Mouse (Mus musculus) neutrophil, adult 5-6 weeks (primary cell): ENCODE measurements around the gene Nupl1. TPM values are rescaled to one million over a fixed set of nuclear protein-coding genes. Genes with fewer than 3 reads are reported as not detected.

Experiments used
- ATAC-seq: fragments of 151-379, 151-347 bp; 2 replicates; pipeline ENCODE4 v1.8.0; 2017; ENCODE audit warnings: mild to moderate bottlenecking, moderate TSS enrichment; ENCODE audit not compliant: insufficient number of reproducible peaks, poor library complexity, low FRiP score, severe bottlenecking; ENCODE audit errors: extremely low read depth
- total RNA-seq: library from RNA; stranded (forward); fragments of 200-1000 nt; gene quantifications from 2 replicates; pipeline ENCODE4 v1.2.3, GENCODE M21; 2017

Gene Nupl1
- total RNA-seq, 1 experiment from 2014 or later: not detected

DNA sequence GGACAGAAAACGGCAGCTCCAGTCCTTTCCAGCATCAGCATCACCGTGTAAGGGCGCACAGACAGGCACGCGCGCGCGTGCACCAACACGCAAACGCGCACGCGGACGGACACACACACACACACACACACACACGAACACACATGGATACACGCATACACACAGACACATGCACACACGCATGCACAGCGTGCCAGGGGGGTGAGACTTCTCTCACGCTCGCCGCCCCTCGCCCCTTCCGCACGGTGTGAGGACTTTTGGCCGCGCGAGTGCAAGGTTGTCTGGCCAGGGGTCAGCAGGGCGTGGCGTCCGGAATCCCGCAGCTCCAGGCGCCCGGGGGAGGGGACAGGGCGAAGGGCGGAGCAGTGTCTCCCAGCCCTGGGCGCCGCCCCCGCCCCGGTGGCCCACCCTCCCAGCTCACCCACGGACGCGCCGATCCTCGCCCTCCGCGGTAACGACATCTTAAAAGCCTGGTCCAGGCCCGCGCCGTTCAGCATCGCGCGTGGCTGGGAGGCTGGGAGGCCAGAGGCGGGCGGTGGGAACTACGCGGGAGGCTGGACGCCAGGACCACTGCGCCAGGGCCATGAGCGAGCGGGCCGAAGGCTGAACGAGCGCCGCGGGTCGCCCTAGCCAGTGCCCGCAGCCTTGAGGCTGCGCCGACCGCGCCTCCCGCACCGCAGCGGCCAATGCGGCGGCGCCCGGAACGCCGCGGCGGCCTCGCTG is 74.2 kb downstream of the Nupl1 start:
- no peak for ATAC-seq

DNA sequence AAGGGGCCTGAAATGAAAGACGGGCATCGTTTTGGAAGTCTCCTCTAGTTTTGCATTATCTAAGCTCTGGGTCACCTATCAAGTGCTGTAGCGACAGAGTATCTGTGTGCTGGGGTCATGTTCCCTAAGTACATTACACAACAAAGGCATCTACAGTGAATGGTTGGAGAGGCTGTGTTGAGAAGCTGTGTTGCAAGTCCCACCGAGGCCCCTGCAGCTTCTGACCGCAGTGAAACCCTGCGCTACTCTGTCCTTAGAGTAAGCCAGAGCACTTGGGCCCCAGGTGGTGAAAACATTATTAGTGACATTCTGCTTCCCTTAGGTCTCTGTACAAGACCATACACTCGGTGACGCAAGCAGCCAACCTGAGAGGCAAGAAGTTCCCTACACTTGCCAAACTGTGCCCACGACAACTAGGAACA is 74.8 kb downstream of the Nupl1 start:
- no peak for ATAC-seq

DNA sequence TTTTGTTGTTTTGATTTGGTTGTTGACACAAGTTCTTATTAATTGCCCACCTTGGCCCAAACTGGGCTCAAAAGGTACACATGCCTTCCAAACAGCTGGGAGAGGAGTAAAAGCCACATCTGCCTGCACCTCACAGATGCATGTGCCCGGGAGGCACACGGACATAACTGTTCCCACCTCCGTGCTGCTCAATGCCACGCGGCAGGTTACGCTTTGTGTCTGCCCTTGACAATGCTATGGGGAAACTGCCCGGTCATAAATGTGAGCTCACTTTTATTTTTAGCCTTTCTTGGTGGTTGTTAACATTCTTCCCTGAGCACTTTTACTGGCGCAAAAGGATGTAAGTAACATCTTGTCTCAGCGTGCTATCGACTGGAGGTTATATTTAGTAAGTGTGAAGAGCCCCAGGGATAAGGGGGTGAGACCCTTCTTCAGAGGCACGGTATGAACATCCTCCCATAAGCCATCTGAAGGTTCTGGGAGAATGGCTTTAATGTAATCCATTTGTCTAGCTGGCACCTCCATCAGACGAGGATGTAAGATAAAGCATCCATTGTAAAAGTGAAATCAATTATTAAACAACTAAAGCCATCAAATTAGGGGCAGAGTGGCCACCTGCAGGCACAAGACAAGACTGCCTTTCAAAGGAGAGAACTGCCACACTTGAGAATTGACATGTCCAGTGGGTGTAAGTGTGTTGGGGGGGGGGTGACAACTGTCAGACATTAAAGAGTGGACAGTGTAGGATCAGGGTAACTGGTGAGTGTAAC is 78.8 kb downstream of the Nupl1 start:
- ATAC-seq: no peak

DNA sequence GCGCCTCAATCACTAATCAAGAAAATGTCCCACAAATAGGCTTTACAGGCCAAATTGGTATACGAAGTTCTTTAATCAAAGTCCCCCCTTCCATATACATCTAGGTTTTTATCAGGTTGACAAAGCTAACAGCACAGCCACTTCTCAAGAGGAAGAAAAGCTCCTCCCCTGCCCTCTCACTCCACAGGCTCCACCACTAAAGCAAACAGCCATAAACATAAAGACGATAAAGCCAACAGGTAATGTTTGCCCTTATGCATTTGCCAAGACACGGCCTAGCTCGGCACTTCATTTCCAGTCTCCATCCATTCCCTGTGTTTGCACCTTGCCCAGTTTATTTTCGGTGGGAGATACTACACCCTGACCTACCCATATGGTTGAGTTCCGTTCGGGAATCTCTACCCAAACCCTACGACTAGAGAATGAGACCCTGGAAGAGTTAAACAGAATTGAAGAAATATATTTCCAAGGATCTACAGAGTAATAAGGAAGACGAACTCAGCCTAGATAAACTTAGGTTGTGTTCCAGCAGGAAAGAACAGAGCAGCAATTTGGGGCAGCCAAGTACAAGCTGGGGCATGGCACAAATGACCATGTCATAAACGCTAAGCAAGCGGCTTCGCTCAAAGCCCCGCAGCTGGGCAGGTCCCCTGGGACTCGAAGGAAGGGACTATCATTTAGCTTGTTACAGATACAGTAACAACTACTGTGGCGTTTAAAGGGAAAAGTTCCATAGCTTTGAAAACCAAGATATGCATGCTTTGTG is 80.2 kb downstream of the Nupl1 start:
- no peak for ATAC-seq

DNA sequence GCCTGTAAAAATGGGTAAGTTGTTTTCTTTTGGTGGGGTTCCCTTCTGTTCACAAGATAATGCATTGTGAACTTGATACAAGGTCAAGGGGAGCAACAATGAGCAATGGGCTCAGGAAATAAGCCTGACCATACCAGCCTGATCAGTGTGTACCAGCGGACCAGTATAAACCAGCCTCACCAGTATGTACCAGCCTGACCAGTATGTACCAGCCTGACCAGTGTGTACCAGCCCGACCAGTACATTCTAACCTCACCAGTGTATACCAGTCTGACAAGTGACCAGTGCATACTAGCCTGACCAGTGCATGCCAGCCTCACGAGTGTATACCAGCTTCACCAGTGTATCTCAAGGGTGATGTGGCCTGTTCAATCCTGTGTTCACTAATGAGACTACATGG is 87.9 kb downstream of the Nupl1 start:
- no peak for ATAC-seq

DNA sequence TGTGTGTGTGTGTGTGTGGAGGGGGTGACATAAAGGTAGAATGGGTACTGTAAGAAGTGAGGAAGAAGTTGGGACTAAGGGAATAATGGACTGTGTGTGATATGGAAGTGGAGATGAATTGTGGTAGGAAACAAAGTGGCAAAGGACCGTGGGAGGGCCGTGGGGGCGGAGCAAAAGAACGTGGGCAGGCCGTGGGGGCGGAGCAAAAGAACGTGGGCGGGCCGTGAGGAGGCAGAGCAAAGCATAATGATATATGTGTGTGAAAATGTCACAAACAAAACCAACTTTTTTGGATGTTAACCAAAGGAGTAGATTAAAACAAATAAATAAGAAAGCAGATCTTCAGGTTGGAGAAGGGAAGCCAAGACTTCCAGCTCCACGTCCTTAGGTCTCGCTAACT is 98.9 kb downstream of the Nupl1 start:
- ATAC-seq: no peak

DNA sequence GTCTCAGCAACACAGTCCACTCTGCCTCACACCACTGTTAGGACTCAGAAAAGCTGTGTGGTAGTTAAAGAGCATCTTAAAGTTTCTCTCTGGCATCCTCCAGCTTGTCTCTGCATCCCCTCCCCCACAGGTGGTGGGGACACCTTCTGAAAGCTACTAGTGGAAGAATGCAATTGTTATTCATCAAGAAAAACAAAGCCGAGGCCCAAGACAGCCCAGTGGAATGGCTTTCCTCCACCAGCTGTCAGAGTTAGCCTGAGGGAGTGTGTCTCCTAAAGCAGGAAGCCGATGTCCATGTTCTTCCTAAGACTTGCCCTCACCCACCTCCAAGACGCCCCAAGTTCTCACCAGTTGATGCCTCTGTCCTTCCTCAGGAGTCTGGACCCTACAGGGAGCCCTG is 102.3 kb downstream of the Nupl1 start:
- no peak for ATAC-seq

DNA sequence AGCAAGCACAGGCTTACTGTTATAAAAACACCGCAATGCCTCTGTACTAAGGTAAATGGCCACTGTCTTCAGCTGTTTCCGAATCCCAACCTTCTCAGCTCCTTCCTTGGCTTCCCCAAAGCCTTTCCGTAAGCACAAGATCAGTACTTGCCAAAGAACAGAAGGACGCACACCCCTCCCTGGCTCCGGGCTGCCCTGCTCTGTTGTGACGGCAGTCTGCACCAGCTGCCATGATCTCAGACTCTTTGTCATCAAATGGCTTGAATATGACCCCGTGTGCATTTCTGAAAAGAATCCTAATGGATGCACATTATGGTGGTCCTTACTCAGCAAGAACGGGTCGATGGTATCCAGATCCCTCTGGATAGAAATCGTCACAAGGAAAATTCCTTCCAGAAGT is 108.0 kb downstream of the Nupl1 start:
- no peak for ATAC-seq

DNA sequence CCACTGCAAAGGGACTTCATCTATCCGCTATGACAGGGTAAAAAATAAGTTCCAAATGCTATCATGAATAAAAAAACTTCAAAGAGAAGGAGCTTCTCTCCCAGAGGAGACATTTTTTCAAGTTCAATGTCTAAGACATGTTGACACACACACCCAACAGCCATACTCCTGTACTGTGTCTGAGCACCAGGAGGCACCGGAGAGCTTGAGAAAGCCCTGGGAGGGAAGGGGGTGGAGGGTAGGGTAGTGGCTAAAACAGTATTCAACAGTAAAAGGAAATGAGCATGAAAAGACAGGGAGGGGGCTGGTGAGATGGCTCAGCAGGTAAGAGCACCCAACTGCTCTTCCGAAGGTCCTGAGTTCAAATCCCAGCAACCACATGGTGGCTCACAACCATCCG is 112.9 kb downstream of the Nupl1 start:
- no peak for ATAC-seq

DNA sequence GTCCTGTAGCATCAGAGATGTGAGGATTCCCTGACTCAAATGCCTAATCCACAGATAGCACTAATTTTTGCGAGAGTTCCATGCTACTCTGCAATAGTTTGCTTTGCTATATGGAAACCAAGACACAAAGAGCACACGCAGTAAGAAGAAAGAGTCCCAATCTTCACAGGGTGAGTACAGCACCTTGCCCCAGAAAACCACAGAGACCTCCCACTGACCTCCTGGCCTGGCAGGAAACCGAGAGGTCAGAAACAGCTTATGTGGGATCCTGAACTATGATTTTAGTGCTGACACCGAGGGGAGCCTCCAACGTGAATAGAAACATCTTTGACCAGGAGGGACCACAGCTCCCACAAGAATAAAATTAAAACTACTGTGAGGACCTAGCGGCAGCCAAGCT is 113.4 kb downstream of the Nupl1 start:
- no peak for ATAC-seq

DNA sequence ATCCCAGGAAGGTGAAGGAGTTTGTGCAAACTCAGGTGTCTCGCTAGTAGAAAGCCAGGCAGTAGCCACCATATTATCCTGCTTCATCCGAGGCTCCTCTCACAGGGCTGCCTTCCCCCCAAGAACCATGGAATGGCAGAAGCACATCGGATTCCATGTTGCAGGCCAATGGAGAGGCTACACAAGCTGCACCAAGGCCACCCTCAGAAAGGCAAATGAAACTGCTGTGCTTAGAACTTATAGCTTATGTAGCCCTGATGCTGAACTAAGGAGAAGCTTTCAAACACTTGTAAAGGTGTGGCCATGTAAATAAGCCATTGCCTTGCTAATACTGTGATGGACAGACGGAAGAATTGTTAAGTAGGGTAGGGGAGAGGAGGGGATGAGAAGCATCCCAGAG is 115.4 kb downstream of the Nupl1 start:
- no peak for ATAC-seq

DNA sequence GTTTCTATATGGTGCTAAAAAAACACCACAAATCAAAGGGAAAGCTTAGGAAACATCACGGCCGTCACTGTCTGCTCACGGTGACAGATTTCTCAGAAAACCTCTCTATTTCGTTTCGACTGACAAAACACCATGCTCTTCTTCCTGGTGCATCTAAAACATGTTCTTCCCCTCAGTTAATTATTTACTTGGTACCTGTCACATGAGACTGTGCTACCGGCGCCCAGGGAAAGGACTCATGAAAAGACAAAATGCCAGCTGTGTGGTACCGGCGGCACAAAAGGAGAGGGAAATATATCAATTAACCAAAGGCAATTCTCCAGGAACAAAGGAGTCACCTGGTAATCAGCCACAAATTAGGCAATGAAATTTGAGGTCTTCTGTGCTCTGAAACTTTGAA is 116.5 kb downstream of the Nupl1 start:
- no peak for ATAC-seq

Other genes starting within 250 kb of the Nupl1 start
- gene Atp8a2, start 54.3 kb downstream of the Nupl1 start, total RNA-seq: 0.23 and 0.49 TPM in 2 replicates
- 58.7 and 61.6 TPM in 2 replicates for gene Gm49336, start 76 bp upstream of the Nupl1 start, total RNA-seq
- 138 and 142 TPM in 2 replicates for gene Mtmr6, start 13.8 kb upstream of the Nupl1 start, total RNA-seq
- 10.9 and 11.5 TPM in 2 replicates for gene Amer2, start 121.8 kb upstream of the Nupl1 start, total RNA-seq